Mouse (Mus musculus): ENCODE data around the gene Tnfrsf21. TPM values are rescaled to one million over a fixed set of nuclear protein-coding genes. Genes with fewer than 3 reads are reported as not detected.

Gene Tnfrsf21
- polyA plus RNA-seq, 1 experiment from 2014 or later: 20.8 TPM

GRCm38 (mm10) chr17:43092280-43092995 lies 76.1 kb downstream of the Tnfrsf21 start:
- no peak for DNase-seq (ENCODE audit: low spot score)
- H3K36me3 ChIP-seq (replicated peaks; ENCODE audit: control insufficient read depth, insufficient read depth, low read depth, low read length): no peaks in the 10 kb centered on the region; the same call in 1 of the 2 replicates
- no peaks in the 10 kb centered on the region for H3K27me3 ChIP-seq (ENCODE audit: control insufficient read depth, insufficient read depth, low read length)
- no peak overlapping the region for H3K27ac ChIP-seq (replicated peaks; ENCODE audit: low read depth, low read length)
- H3K9ac ChIP-seq (replicated peaks; ENCODE audit: low read length): no peak overlapping the region
- H3K4me3 ChIP-seq (ENCODE audit: low read depth, low read length): no peak overlapping the region
- 56% methylated on average over 8 of the region's 8 CpGs for WGBS
- no peak for ATAC-seq (replicated peaks; ENCODE audit: insufficient number of reproducible peaks, low FRiP score, low TSS enrichment, low read depth)
- H3K4me1 ChIP-seq (ENCODE audit: control insufficient read depth, insufficient read depth, low read length): no peaks in the 10 kb centered on the region
- H3K4me2 ChIP-seq (ENCODE audit: low read depth, low read length): no peak overlapping the region
- H3K9me3 ChIP-seq (replicated peaks; ENCODE audit: control insufficient read depth, low read length): no peaks in the 10 kb centered on the region

DNA sequence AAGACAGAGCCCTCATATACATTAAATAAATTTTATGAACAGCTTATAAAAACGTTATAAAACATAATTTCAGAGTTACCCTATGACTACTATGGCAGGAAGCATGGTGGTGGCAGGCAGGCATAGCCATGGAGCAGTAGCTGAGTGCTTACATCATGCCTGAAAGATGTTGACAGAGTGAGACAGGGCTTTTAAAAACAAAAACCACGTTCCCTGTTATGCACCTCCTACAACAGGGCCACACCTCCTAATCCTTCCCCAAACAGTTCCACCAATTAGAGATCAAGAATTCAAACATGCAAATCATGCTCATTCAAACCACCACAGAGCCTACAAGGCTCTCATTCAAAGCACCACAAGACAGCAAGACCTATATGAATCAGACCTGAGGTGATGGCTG lies 77.9 kb downstream of the Tnfrsf21 start:
- no peak for DNase-seq (ENCODE audit: low spot score)
- no peak for ATAC-seq (replicated peaks; ENCODE audit: insufficient number of reproducible peaks, low FRiP score, low TSS enrichment, low read depth)
- no peaks in the 10 kb centered on the region for H3K9me3 ChIP-seq (replicated peaks; ENCODE audit: control insufficient read depth, low read length)
- no peak overlapping the region for H3K9ac ChIP-seq (replicated peaks; ENCODE audit: low read length)
- H3K4me1 ChIP-seq (ENCODE audit: control insufficient read depth, insufficient read depth, low read length): no peaks in the 10 kb centered on the region
- H3K4me2 ChIP-seq (ENCODE audit: low read depth, low read length): no peak overlapping the region
- H3K27ac ChIP-seq (replicated peaks; ENCODE audit: low read depth, low read length): no peak overlapping the region
- 26% methylated on average over 2 of the region's 2 CpGs for WGBS
- no peak overlapping the region for H3K4me3 ChIP-seq (ENCODE audit: low read depth, low read length)
- H3K27me3 ChIP-seq (ENCODE audit: control insufficient read depth, insufficient read depth, low read length): no peaks in the 10 kb centered on the region
- no peaks in the 10 kb centered on the region for H3K36me3 ChIP-seq (replicated peaks; ENCODE audit: control insufficient read depth, insufficient read depth, low read depth, low read length)

DNA sequence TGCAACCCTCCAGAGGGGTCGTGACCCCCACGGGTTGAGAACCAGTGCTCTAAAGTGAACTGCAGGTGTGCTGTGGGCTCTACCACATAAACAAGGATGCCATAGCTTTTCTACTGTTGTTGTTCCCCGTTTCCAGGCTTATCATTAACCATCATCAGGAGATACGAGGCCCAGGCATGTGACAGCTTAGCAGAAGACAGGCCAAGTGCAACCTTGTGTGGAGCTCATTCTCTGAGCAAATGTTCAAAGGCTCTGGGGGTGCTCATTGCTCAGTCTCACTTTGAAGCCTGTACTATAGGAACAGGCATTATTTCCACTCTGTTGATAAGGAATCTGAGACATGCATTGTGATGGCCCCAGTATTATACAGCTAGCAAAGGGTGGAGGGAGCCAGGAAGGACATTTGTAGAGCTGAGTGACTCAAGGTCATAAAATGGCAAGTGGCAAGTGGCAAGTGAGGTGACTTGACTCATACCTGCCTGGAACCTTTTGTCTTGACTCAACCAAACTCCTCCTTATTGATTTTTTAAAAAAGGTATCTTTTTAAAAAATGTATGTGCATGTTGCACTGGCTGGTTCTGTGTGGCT lies 80.8 kb downstream of the Tnfrsf21 start:
- Histone ChIP-seq H3K9ac (replicated peaks; ENCODE audit: low read length) (no peak overlapping the region), H3K36me3 (replicated peaks; ENCODE audit: control insufficient read depth, insufficient read depth, low read depth, low read length) (no peaks in the 10 kb centered on the region), H3K9me3 (replicated peaks; ENCODE audit: control insufficient read depth, low read length) (no peaks in the 10 kb centered on the region), H3K27ac (replicated peaks; ENCODE audit: low read depth, low read length) (no peak overlapping the region), H3K4me1 (ENCODE audit: control insufficient read depth, insufficient read depth, low read length) (no peaks in the 10 kb centered on the region), H3K27me3 (ENCODE audit: control insufficient read depth, insufficient read depth, low read length) (no peaks in the 10 kb centered on the region), H3K4me3 (ENCODE audit: low read depth, low read length) (no peak overlapping the region), H3K4me2 (ENCODE audit: low read depth, low read length) (no peak overlapping the region)
- ATAC-seq (replicated peaks; ENCODE audit: insufficient number of reproducible peaks, low FRiP score, low TSS enrichment, low read depth) (no peak), DNase-seq (ENCODE audit: low spot score) (no peak)
- WGBS: 73% methylated on average over 4 of the region's 4 CpGs

DNA sequence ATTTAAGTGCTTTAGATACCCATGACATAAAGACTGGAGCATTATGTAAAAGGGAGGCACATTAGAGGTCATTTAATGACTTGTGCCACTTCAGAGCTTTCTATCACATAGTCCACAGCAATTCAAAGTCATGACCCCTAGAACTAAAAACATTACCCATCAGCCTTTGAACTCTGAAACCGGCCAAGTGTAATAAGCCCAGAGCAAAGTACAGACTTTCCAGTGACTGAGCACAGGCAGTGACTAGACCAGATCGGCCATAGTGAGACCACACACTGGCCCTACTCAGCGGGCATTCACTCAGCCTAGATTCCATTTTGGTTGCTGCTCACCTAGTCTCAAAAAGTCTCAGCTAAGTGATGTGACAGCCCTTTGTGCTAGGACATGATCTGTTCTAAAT lies 89.8 kb downstream of the Tnfrsf21 start:
- H3K4me1 ChIP-seq (ENCODE audit: control insufficient read depth, insufficient read depth, low read length): no peaks in the 10 kb centered on the region
- no peaks in the 10 kb centered on the region for H3K27me3 ChIP-seq (ENCODE audit: control insufficient read depth, insufficient read depth, low read length)
- H3K4me2 ChIP-seq (ENCODE audit: low read depth, low read length): no peak overlapping the region
- no peak overlapping the region for H3K27ac ChIP-seq (replicated peaks; ENCODE audit: low read depth, low read length)
- H3K9ac ChIP-seq (replicated peaks; ENCODE audit: low read length): no peak overlapping the region
- H3K36me3 ChIP-seq (replicated peaks; ENCODE audit: control insufficient read depth, insufficient read depth, low read depth, low read length): no peaks in the 10 kb centered on the region; the same call in 1 of the 2 replicates
- H3K9me3 ChIP-seq (replicated peaks; ENCODE audit: control insufficient read depth, low read length): no peaks in the 10 kb centered on the region
- 70% methylated on average over 3 of the region's 3 CpGs for WGBS
- no peak overlapping the region for H3K4me3 ChIP-seq (ENCODE audit: low read depth, low read length)
- ATAC-seq (replicated peaks; ENCODE audit: insufficient number of reproducible peaks, low FRiP score, low TSS enrichment, low read depth) (no peak), DNase-seq (ENCODE audit: low spot score) (no peak)

DNA sequence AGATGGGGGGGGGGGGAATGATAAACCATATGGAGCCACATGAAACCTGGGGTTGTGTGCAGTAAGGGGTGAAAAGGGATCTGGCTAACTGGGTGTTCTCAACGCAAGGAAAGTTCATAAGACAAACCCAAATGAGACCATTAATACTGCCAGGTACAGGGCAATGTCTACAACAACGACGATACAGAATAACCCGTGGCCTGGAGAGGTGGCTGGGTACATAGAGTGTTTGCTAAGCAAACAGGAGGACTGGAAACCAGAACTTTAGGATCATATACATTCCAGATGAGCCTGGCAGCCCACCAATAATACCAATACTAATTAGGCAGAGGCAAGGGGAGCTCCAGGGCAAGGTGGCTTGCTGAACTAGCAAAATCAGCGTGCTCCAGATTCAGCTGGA lies 91.0 kb downstream of the Tnfrsf21 start:
- H3K36me3 ChIP-seq (replicated peaks; ENCODE audit: control insufficient read depth, insufficient read depth, low read depth, low read length): no peaks in the 10 kb centered on the region; the same call in 1 of the 2 replicates
- no peaks in the 10 kb centered on the region for H3K4me1 ChIP-seq (ENCODE audit: control insufficient read depth, insufficient read depth, low read length)
- no peak overlapping the region for H3K9ac ChIP-seq (replicated peaks; ENCODE audit: low read length)
- no peak for ATAC-seq (replicated peaks; ENCODE audit: insufficient number of reproducible peaks, low FRiP score, low TSS enrichment, low read depth)
- no peak overlapping the region for H3K4me2 ChIP-seq (ENCODE audit: low read depth, low read length)
- DNase-seq (ENCODE audit: low spot score): no peak
- no peaks in the 10 kb centered on the region for H3K9me3 ChIP-seq (replicated peaks; ENCODE audit: control insufficient read depth, low read length)
- no peaks in the 10 kb centered on the region for H3K27me3 ChIP-seq (ENCODE audit: control insufficient read depth, insufficient read depth, low read length)
- H3K27ac ChIP-seq (replicated peaks; ENCODE audit: low read depth, low read length): no peak overlapping the region
- 95% methylated on average over 5 of the region's 5 CpGs for WGBS
- no peak overlapping the region for H3K4me3 ChIP-seq (ENCODE audit: low read depth, low read length)

- no peak for ATAC-seq (replicated peaks; ENCODE audit: insufficient number of reproducible peaks, low FRiP score, low TSS enrichment, low read depth)
- no peak overlapping the region for H3K27ac ChIP-seq (replicated peaks; ENCODE audit: low read depth, low read length)
- no peaks in the 10 kb centered on the region for H3K27me3 ChIP-seq (ENCODE audit: control insufficient read depth, insufficient read depth, low read length)
- no peaks in the 10 kb centered on the region for H3K9me3 ChIP-seq (replicated peaks; ENCODE audit: control insufficient read depth, low read length)
- no peak overlapping the region for H3K9ac ChIP-seq (replicated peaks; ENCODE audit: low read length)
- H3K36me3 ChIP-seq (replicated peaks; ENCODE audit: control insufficient read depth, insufficient read depth, low read depth, low read length): no peaks in the 10 kb centered on the region; the same call in 1 of the 2 replicates
- no peak for DNase-seq (ENCODE audit: low spot score)
- no peak overlapping the region for H3K4me3 ChIP-seq (ENCODE audit: low read depth, low read length)
- WGBS: 75% methylated on average over 4 of the region's 4 CpGs
- no peaks in the 10 kb centered on the region for H3K4me1 ChIP-seq (ENCODE audit: control insufficient read depth, insufficient read depth, low read length)
- no peak overlapping the region for H3K4me2 ChIP-seq (ENCODE audit: low read depth, low read length)
These were observed 93.1 kb downstream of the Tnfrsf21 start for GRCm38 (mm10) chr17:43109501-43109900.

DNA sequence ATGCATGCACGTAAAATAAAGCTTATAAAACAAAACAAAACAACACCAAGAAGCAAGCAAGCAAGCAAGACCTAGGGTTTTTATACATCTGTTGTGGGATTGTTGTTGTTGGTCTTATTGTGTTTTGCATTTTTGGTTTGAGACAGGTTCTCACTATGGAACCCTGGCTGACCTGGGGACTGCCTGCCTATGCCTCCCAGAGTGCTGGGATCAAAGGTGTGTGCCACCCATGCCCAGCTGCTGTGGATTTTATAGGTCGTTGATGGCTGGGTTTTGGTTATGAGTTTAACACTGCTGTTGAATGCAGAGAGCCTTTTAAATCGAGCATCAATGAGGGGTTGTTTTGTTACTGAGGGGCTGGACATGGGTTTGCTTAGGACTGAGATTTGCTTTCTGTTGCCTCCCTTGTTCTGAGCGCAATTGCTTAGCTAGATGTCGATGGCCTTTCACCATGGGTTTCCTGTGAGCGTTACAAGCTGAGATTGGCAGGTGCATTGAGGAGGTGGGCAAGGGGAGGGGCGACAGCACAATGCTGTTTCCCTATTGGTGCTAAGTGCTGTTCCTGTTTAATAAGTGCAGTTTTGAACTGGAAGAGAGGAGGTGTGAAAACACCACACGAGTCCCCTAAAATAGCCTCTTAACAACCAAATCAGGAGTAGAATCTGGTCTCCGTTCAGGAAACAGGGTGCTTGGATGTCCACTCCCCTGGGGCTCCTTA lies 94.0 kb downstream of the Tnfrsf21 start:
- Histone ChIP-seq H3K4me3 (ENCODE audit: low read depth, low read length) (no peak overlapping the region), H3K27me3 (ENCODE audit: control insufficient read depth, insufficient read depth, low read length) (no peaks in the 10 kb centered on the region), H3K9me3 (replicated peaks; ENCODE audit: control insufficient read depth, low read length) (no peaks in the 10 kb centered on the region), H3K4me2 (ENCODE audit: low read depth, low read length) (no peak overlapping the region), H3K9ac (replicated peaks; ENCODE audit: low read length) (no peak overlapping the region), H3K36me3 (replicated peaks; ENCODE audit: control insufficient read depth, insufficient read depth, low read depth, low read length) (no peaks in the 10 kb centered on the region), H3K4me1 (ENCODE audit: control insufficient read depth, insufficient read depth, low read length) (no peaks in the 10 kb centered on the region), H3K27ac (replicated peaks; ENCODE audit: low read depth, low read length) (no peak overlapping the region)
- ATAC-seq (replicated peaks; ENCODE audit: insufficient number of reproducible peaks, low FRiP score, low TSS enrichment, low read depth) (no peak), DNase-seq (ENCODE audit: low spot score) (no peak)
- 79% methylated on average over 9 of the region's 9 CpGs for WGBS

GRCm38 (mm10) chr17:43113391-43113984 lies 97.1 kb downstream of the Tnfrsf21 start:
- Histone ChIP-seq H3K4me1 (ENCODE audit: control insufficient read depth, insufficient read depth, low read length) (no peaks in the 10 kb centered on the region), H3K27me3 (ENCODE audit: control insufficient read depth, insufficient read depth, low read length) (no peaks in the 10 kb centered on the region), H3K4me2 (ENCODE audit: low read depth, low read length) (no peak overlapping the region), H3K4me3 (ENCODE audit: low read depth, low read length) (no peak overlapping the region), H3K27ac (replicated peaks; ENCODE audit: low read depth, low read length) (no peak overlapping the region), H3K9ac (replicated peaks; ENCODE audit: low read length) (no peak overlapping the region), H3K36me3 (replicated peaks; ENCODE audit: control insufficient read depth, insufficient read depth, low read depth, low read length) (no peaks in the 10 kb centered on the region), H3K9me3 (replicated peaks; ENCODE audit: control insufficient read depth, low read length) (no peaks in the 10 kb centered on the region)
- WGBS: 82% methylated on average over 9 of the region's 9 CpGs
- ATAC-seq (replicated peaks; ENCODE audit: insufficient number of reproducible peaks, low FRiP score, low TSS enrichment, low read depth): no peak
- no peak for DNase-seq (ENCODE audit: low spot score)

Data from embryonic facial prominence, embryonic 11.5 days (tissue).